Mouse (Mus musculus) left cerebral cortex, postnatal 10 days (tissue): Measurements from ENCODE around the gene Fam155a. TPM values are rescaled to one million over a fixed set of nuclear protein-coding genes. Genes with fewer than 3 reads are reported as not detected.
"Not testable (repeated sequence)": the region's sequence is repeated elsewhere in the genome, so short reads cannot be mapped to it uniquely, and the experiment has no call there.

Source experiments
- DNase-seq, 2 experiments: peaks; one replicate each; pipeline ENCODE4 v3.0.0; 2021 to 2022; ENCODE audit warnings: low spot score in 2 of 2, mixed read lengths in 1 of 2; ENCODE audit errors: extremely low spot score in 1 of 2
- intact Hi-C: fragments of 180-260 bp; cut with DNase I; formaldehyde crosslinking; loops from one replicate; pipeline ENCODE4 v1.15.1; 2025
- total RNA-seq, 2 experiments: library from RNA; stranded (reverse); gene quantifications; 2 replicates each; pipeline ENCODE4 v1.2.3; 2021

The Fam155a gene
- total RNA-seq, 2 experiments from 2014 or later = 91.8 to 105 TPM

GRCm38 (mm10) chr8:9709791-9710190 lies 61.2 kb downstream of the Fam155a start:
- no peak for DNase-seq
- intact Hi-C loops = no loop called here

DNA sequence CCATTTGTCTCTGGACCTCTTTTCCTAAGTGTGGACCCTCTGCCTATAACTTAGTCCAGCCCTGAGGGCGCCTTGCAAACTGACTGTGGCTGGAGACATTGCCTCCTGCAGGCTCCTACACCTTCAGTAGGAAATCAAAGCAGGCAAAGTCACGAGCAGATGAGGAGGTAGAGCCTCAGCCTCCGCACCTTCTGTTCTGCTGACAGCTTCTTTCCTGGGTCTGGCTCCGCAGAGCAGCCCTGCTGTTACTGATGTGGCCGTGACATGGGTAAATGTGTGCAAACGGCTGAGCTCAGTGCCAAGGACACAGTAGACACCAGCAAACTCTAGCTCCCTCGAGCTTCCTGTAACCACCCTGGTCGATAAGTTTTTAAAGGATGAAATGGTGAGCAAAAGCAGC lies 63.5 kb downstream of the Fam155a start:
- peak; percentile 21 to 28 for DNase-seq
- intact Hi-C loops = no loop called here

DNA sequence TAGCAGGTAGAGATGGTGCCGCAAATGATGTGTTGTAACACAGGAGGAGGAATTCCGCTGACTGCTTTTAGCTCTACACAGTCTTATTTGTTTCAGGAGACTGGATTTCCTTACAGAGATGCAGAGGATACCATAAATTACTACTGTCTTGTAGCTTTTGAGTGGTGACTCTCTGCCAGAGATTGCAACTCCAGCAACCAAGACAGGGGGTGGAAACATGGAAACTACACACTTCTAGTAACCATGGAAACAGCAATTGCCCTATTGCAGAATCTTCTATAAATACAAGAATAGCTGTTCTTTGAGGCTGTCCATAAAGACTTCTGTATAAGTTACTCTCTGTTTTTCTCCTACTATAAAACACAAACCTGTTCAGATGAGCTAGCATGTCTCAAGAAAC lies 76.2 kb downstream of the Fam155a start:
- peak in 1 of 2 experiments; percentile 16 for DNase-seq
- intact Hi-C loops = no loop called here

DNA sequence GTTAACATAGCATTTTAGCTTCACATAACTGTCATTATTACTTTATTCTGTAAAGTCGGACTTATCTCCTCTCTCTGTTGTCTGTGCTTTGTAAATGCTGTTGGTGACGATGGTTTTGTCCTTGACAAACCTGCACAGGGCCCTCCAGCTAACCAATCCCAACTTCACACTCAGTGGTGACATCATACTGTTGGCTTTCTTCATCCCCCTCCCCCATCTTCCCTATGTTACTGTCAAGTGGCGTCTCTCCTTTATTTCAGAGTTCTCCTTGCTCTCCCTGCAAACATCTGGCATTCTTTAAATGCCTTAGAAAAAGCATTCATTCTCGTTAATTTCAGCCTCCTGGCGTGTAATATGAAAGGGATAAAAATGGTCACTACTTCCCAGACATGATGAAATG lies 78.6 kb downstream of the Fam155a start:
- DNase-seq = no peak
- intact Hi-C loops = no loop called here

GRCm38 (mm10) chr8:9660014-9660413 lies 110.9 kb downstream of the Fam155a start:
- intact Hi-C loops, DNase-seq: not testable (repeated sequence)

GRCm38 (mm10) chr8:9656901-9657300 lies 114.1 kb downstream of the Fam155a start:
- intact Hi-C loops = no loop called here
- no peak for DNase-seq

- no peak for DNase-seq
Observed at GRCm38 (mm10) chr8:9654826-9655225, 116.1 kb downstream of the Fam155a start.

GRCm38 (mm10) chr8:9653643-9654042 lies 117.3 kb downstream of the Fam155a start:
- intact Hi-C loops = no loop called here
- DNase-seq = no peak

More at GRCm38 (mm10) chr8:9654826-9655225, 116.1 kb downstream of the Fam155a start:
- intact Hi-C loops = no loop called here

- no peak for DNase-seq
- intact Hi-C loops = no loop called here
Observed at GRCm38 (mm10) chr8:9638162-9638561, 132.8 kb downstream of the Fam155a start.

GRCm38 (mm10) chr8:9635240-9635639 lies 135.7 kb downstream of the Fam155a start:
- DNase-seq = no peak
- intact Hi-C loops = no loop called here

- DNase-seq = no peak
- intact Hi-C loops = no loop called here
Observed at GRCm38 (mm10) chr8:9607086-9607701, 163.8 kb downstream of the Fam155a start.

- intact Hi-C loops = no loop called here
Observed at GRCm38 (mm10) chr8:9596003-9596402, 175.0 kb downstream of the Fam155a start.

DNA sequence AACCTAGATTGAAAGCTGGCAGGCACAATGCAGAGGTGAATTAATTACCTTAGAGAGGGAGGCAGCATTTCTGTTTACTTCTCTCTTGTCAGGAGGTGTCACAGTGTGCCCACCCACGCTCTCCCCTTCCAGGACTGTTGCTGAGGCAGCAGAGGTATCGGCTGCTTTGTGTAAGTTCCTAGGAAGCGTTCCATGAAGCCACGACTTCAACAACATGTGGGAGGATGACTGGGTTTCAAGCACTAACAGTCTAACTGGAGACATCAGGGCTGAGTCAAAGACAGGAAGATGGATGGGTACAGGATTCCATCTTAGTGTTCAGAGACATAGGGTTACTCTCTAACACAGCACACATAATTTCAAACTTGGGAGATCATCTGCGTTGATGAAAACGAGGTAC lies 189.1 kb downstream of the Fam155a start:
- no peak for DNase-seq
- intact Hi-C loops = loop anchor here (10.0 kb wide), 1 partner anchor 347 kb away; no protein-coding TSS in a partner anchor

More at GRCm38 (mm10) chr8:9596003-9596402, 175.0 kb downstream of the Fam155a start:
- no peak for DNase-seq

DNA sequence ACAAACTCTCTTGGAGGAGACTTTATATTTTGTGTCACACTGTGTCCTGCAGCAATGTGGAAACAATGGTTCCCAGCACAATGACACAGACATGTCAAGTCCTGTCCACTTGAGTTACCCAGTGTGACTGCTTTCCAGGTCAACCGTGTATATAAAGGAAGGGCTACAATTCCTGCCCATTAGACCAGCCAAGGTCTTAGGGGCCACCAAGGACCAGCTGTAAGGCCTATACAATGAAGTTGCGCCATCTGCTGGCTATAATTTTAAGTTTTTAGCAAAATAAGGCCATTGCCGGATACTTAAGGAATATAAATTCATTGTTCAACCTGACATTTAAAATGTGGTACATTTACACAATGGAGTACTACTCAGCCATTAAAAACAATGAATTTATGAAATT lies 190.8 kb downstream of the Fam155a start:
- intact Hi-C loops = loop anchor here (10.0 kb wide), 1 partner anchor 345 kb away; no protein-coding TSS in a partner anchor
- DNase-seq = no peak

- intact Hi-C loops = no loop called here
- no peak for DNase-seq
Observed at GRCm38 (mm10) chr8:9571977-9572376, 199.0 kb downstream of the Fam155a start.

DNA sequence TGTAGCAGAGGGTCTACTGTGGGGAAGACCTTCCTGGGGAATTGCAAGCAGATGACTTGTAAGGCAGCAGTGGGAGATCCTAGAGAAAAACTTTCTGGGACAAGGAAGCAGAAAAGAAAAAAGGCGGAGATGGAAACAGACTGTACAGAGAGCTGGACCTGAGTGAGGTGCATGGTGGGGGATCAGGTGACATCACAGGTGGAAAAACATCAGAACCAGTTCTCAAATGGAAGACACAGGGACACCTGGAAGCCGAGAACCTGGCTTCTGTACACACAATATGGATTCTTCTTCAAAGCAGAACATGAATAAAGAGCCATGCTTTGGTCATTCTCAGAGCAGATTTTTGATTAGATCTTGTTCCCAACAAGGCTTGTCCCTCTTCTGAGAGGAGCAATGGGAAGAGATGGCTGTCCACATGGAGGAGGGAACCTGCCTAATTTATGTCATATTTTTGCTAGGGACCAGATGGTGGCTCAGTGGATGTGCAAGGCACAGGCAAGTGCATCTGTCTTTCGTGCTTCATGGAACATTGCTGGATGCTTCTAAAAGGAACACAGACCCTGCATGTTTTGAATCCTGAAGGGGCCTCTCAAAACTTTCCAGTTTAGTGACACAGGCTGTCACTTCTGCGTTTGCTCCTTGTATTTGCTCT lies 201.3 kb downstream of the Fam155a start:
- intact Hi-C loops = no loop called here
- DNase-seq = no peak

- DNase-seq = no peak
- intact Hi-C loops = no loop called here
Observed at GRCm38 (mm10) chr8:9549199-9549598, 221.8 kb downstream of the Fam155a start.

- DNase-seq = no peak
- intact Hi-C loops = no loop called here
Observed at GRCm38 (mm10) chr8:9547558-9547954, 223.4 kb downstream of the Fam155a start.

DNA sequence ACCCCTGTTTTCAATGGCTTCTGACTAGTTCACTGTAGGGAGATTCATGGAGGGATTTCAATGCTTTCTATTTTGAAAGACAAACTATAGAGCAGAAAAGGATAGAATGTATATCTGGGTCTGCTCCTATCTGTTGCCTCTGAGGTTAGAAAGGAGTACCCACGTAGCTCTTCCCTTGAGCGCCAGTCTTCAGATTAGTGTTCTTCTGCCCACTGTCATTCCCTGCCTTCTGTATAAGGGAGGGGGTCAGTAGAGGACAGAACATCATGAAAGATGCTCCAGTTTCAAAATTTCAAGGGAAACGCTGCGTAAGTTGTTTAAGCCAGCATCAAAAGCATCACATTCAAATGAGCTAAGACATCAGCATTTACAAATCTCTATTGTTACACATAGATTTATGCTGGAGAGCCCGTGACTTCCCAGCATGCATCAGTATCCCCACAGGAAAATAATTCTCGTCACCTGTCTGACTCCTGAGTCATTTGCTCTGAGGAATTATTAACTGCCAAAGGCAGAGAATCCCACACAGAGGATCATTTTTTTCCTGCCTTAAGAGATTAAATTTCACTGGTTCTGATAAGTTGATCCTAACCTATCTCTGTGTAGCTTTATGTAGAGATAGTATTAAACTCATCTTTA lies 223.9 kb downstream of the Fam155a start:
- intact Hi-C loops = no loop called here
- no peak for DNase-seq

DNA sequence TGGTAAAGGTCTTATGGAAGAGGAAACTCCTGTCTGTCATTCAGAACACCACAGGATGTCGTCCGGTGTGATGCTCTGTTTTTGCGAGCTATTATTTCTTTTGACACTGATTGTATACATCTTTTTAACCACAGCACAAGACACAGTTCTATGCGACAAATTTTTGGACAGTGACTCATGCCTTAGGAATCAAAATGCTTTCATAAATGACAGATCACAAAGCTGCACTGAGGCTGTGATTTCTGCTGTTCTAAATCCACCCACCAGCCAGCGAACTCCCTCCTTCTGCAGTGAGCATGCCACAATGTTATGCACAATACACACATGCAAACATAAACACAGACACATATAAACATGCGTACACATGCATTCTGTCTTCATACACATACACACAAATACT lies 224.5 kb downstream of the Fam155a start:
- intact Hi-C loops = no loop called here
- DNase-seq = no peak
